9 mouse cellular contexts compared by ENCODE assay signal in genomic region chr4:128737137-128737589, GRCm38 (mm10). TPM values are rescaled to one million over a fixed set of nuclear protein-coding genes. Genes with fewer than 3 reads are reported as not detected.
A peak's percentile ranks its signal among the peaks of the same experiment; 100 is the strongest.
DNase-seq lines count a peak whose midpoint lies in the region; ATAC-seq and TF ChIP-seq lines count a peak whose summit lies in the region.
"Had no signal": no experiment of that assay in that cellular context is flagged by ENCODE, and none has a peak within 500 bp of the region (broad histone marks: within the 10 kb centered on the region; RNA-seq: fewer than 3 reads in every experiment).

No protein-coding gene starts in this region.

- no peak overlapping the region for H3K4me3 ChIP-seq in left cerebral cortex, adult 2 months
- no peak overlapping the region for H3K4me3 ChIP-seq in hindbrain, postnatal 0 days (ENCODE audit: low read length)

- peaks cover 58% of the 10 kb centered on the region for H3K4me1 ChIP-seq in hindbrain, postnatal 0 days (ENCODE audit: insufficient read depth, low read length)

- H3K27ac ChIP-seq in left cerebral cortex, adult 2 months, result peak overlapping the region; percentile 54
- peak overlapping the region; percentile 73 for H3K27ac ChIP-seq in hindbrain, postnatal 0 days

- no peak for TF ChIP-seq CTCF in left cerebral cortex, adult 2 months (IDR thresholded peaks at IDR 0.05)
- TF ChIP-seq CTCF in hindbrain, postnatal 0 days (IDR thresholded peaks at IDR 0.05; ENCODE audit: low read depth), result no peak

- ATAC-seq in hindbrain, postnatal 0 days, result peak; percentile 21; the same call in 1 of the 2 replicates

- WGBS in hindbrain, postnatal 0 days, result 8% methylated on average over 6 of the region's 6 CpGs

- peak overlapping the region; percentile 34 for H3K4me2 ChIP-seq in hindbrain, postnatal 0 days (ENCODE audit: low read depth, low read length)

- H3K36me3 ChIP-seq in hindbrain, postnatal 0 days (ENCODE audit: insufficient read depth, low read length), result no peaks in the 10 kb centered on the region

- H3K27me3 ChIP-seq in hindbrain, postnatal 0 days (ENCODE audit: insufficient read depth, low read length), result no peaks in the 10 kb centered on the region

- intact Hi-C loops in left cerebral cortex, adult 2 months (cut with DNase I), result no loop called here
- intact Hi-C loops in left cerebral cortex, postnatal 4 days (cut with DNase I), result no loop called here

- no peaks in the 10 kb centered on the region for H3K9me3 ChIP-seq in hindbrain, postnatal 0 days (ENCODE audit: low read length)

- DNase-seq in left cerebral cortex, adult 2 months (ENCODE audit: extremely low spot score in 1 of 2, low spot score in 2 of 2), result no peak
- DNase-seq in left cerebral cortex, postnatal 4 days, result no peak
- peak; percentile 72 for DNase-seq in embryo, embryonic 9.5 days (ENCODE audit: extremely low spot score)
- DNase-seq in hindbrain, postnatal 0 days (ENCODE audit: low spot score), result peak; percentile 59
- peak; percentile 92 for DNase-seq in retina, postnatal 1 day
- no peak for DNase-seq in ovary, postnatal 14 days (ENCODE audit: low spot score)
- no peak for DNase-seq in cerebellum, postnatal 4 days (ENCODE audit: low spot score in 2 of 2)
- no peak for DNase-seq in right cerebral cortex, postnatal 10 days (ENCODE audit: low spot score in 2 of 2)
- DNase-seq: kidney, postnatal 14 days had no signal

- peak overlapping the region; percentile 28; the same call in 1 of the 2 replicates for H3K9ac ChIP-seq in hindbrain, postnatal 0 days (replicated peaks; ENCODE audit: low read length)

RNA-seq across cellular contexts. Expression of gene A3galt2, which starts 18.0 kb away (rescaled TPM):
- total RNA-seq in left cerebral cortex, adult 2 months (2021), result under 1 TPM; 0.27 to 0.54 TPM
- total RNA-seq in left cerebral cortex, postnatal 4 days (2021), result 1 to 10 TPM; 1.1 to 1.3 TPM
- 0.47 and 1.1 TPM in 2 replicates for total RNA-seq in hindbrain, postnatal 0 days (2014; rRNA removed)
- 0.10 TPM in 2 replicates for polyA plus RNA-seq in hindbrain, postnatal 0 days (2015; fragmentation: Nextera tagmentation; extraction: Ambion mirVana)

Comparison
In these comparisons a context has a peak if more than half of its experiments do, and no peak if none do; other contexts are left out.
1. DNase-seq: peak in embryo, embryonic 9.5 days (single experiment), hindbrain, postnatal 0 days (single experiment) and retina, postnatal 1 day (single experiment); none in left cerebral cortex, adult 2 months (0 of 2), left cerebral cortex, postnatal 4 days (single experiment), ovary, postnatal 14 days (single experiment), cerebellum, postnatal 4 days (0 of 2) and right cerebral cortex, postnatal 10 days (0 of 2).